Mouse (Mus musculus): Measurements from ENCODE around the gene Ccr1l1. TPM values are rescaled to one million over a fixed set of nuclear protein-coding genes. Genes with fewer than 3 reads are reported as not detected.

Ccr1l1 gene
- polyA plus RNA-seq, 1 experiment from 2014 or later, result not detected

DNA sequence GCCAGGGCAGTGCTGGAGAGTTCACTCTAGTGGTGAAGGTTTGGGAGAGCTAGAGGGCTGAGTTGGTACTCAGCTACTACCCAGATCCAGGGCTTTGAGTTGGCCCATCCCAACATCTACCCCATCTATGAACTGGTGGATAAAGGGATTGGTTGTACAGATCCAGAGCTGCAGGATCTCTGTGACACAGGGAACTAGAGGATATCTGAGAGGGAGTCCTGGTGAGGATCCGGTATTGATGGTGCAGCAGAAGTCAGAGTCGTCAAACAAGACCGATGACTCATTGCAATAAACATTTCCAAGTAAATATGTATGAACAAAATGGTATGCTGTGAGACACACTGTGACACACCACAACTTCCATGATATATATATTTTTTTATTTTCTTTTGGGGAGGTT is 47.3 kb downstream of the Ccr1l1 start:
- H3K9ac ChIP-seq (replicated peaks; ENCODE audit: low read length), result no peak overlapping the region
- no peak overlapping the region for H3K4me2 ChIP-seq (ENCODE audit: low read depth, low read length)
- no peak overlapping the region for H3K4me3 ChIP-seq (ENCODE audit: low read depth, low read length)
- no peaks in the 10 kb centered on the region for H3K36me3 ChIP-seq (replicated peaks; ENCODE audit: control insufficient read depth, insufficient read depth, low read depth, low read length)
- WGBS, result 94% methylated on average over 3 of the region's 3 CpGs
- H3K27me3 ChIP-seq (ENCODE audit: control insufficient read depth, insufficient read depth, low read length), result no peaks in the 10 kb centered on the region
- DNase-seq (ENCODE audit: low spot score) (no peak), ATAC-seq (replicated peaks; ENCODE audit: insufficient number of reproducible peaks, low FRiP score, low TSS enrichment, low read depth) (no peak)
- H3K27ac ChIP-seq (replicated peaks; ENCODE audit: low read depth, low read length), result no peak overlapping the region
- no peaks in the 10 kb centered on the region for H3K9me3 ChIP-seq (replicated peaks; ENCODE audit: control insufficient read depth, low read length)
- H3K4me1 ChIP-seq (ENCODE audit: control insufficient read depth, insufficient read depth, low read length), result no peaks in the 10 kb centered on the region

DNA sequence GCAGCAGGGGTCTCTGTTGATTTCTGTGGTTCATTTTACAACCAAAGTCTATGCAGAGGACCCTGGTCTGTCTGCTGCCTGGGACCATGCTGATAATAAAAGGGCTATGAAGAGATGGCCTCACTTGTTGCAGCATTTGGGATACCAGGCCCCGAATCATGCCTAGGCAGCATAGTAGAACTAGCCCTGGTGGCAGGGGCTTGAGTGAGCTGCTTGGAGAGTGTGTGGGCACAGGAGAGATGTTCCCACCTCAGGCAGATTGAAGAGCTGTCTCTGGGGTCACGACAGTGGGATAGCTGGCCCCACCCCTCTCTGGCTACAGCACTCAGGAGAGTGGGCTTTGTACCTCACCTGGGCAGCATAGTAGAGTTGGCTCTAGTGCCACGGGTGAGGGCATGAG is 47.7 kb downstream of the Ccr1l1 start:
- H3K9ac ChIP-seq (replicated peaks; ENCODE audit: low read length), result no peak overlapping the region
- H3K27me3 ChIP-seq (ENCODE audit: control insufficient read depth, insufficient read depth, low read length), result no peaks in the 10 kb centered on the region
- WGBS, result 91% methylated on average over 3 of the region's 3 CpGs
- DNase-seq (ENCODE audit: low spot score) (no peak), ATAC-seq (replicated peaks; ENCODE audit: insufficient number of reproducible peaks, low FRiP score, low TSS enrichment, low read depth) (no peak)
- no peaks in the 10 kb centered on the region for H3K9me3 ChIP-seq (replicated peaks; ENCODE audit: control insufficient read depth, low read length)
- no peaks in the 10 kb centered on the region for H3K4me1 ChIP-seq (ENCODE audit: control insufficient read depth, insufficient read depth, low read length)
- H3K4me3 ChIP-seq (ENCODE audit: low read depth, low read length), result no peak overlapping the region
- H3K36me3 ChIP-seq (replicated peaks; ENCODE audit: control insufficient read depth, insufficient read depth, low read depth, low read length), result no peaks in the 10 kb centered on the region
- H3K27ac ChIP-seq (replicated peaks; ENCODE audit: low read depth, low read length), result no peak overlapping the region
- H3K4me2 ChIP-seq (ENCODE audit: low read depth, low read length), result no peak overlapping the region

- DNase-seq (ENCODE audit: low spot score) (no peak), ATAC-seq (replicated peaks; ENCODE audit: insufficient number of reproducible peaks, low FRiP score, low TSS enrichment, low read depth) (no peak)
- H3K4me3 ChIP-seq (ENCODE audit: low read depth, low read length), result no peak overlapping the region
- no peaks in the 10 kb centered on the region for H3K9me3 ChIP-seq (replicated peaks; ENCODE audit: control insufficient read depth, low read length)
- no peak overlapping the region for H3K9ac ChIP-seq (replicated peaks; ENCODE audit: low read length)
- 83% methylated on average over 4 of the region's 4 CpGs for WGBS
- no peaks in the 10 kb centered on the region for H3K27me3 ChIP-seq (ENCODE audit: control insufficient read depth, insufficient read depth, low read length)
- no peaks in the 10 kb centered on the region for H3K4me1 ChIP-seq (ENCODE audit: control insufficient read depth, insufficient read depth, low read length)
- no peak overlapping the region for H3K4me2 ChIP-seq (ENCODE audit: low read depth, low read length)
- no peaks in the 10 kb centered on the region for H3K36me3 ChIP-seq (replicated peaks; ENCODE audit: control insufficient read depth, insufficient read depth, low read depth, low read length)
- H3K27ac ChIP-seq (replicated peaks; ENCODE audit: low read depth, low read length), result no peak overlapping the region
These were observed 48.3 kb downstream of the Ccr1l1 start for GRCm38 (mm10) chr9:123929936-123930335.

GRCm38 (mm10) chr9:123928759-123929246 is 49.4 kb downstream of the Ccr1l1 start:
- Histone ChIP-seq H3K36me3 (replicated peaks; ENCODE audit: control insufficient read depth, insufficient read depth, low read depth, low read length) (no peaks in the 10 kb centered on the region), H3K9me3 (replicated peaks; ENCODE audit: control insufficient read depth, low read length) (no peaks in the 10 kb centered on the region), H3K4me2 (ENCODE audit: low read depth, low read length) (no peak overlapping the region), H3K9ac (replicated peaks; ENCODE audit: low read length) (no peak overlapping the region), H3K27ac (replicated peaks; ENCODE audit: low read depth, low read length) (no peak overlapping the region), H3K4me3 (ENCODE audit: low read depth, low read length) (no peak overlapping the region), H3K4me1 (ENCODE audit: control insufficient read depth, insufficient read depth, low read length) (no peaks in the 10 kb centered on the region), H3K27me3 (ENCODE audit: control insufficient read depth, insufficient read depth, low read length) (0 out of 2 replicates have a peak, but pooled peaks cover under 1% of the 10 kb centered on the region)
- ATAC-seq (replicated peaks; ENCODE audit: insufficient number of reproducible peaks, low FRiP score, low TSS enrichment, low read depth), result no peak
- 44% methylated on average over 8 of the region's 8 CpGs for WGBS
- DNase-seq (ENCODE audit: low spot score), result peak; percentile 17

GRCm38 (mm10) chr9:123928118-123928758 is 50.0 kb downstream of the Ccr1l1 start:
- Histone ChIP-seq H3K4me1 (ENCODE audit: control insufficient read depth, insufficient read depth, low read length) (no peaks in the 10 kb centered on the region), H3K4me3 (ENCODE audit: low read depth, low read length) (no peak overlapping the region), H3K9me3 (replicated peaks; ENCODE audit: control insufficient read depth, low read length) (no peaks in the 10 kb centered on the region), H3K9ac (replicated peaks; ENCODE audit: low read length) (no peak overlapping the region), H3K4me2 (ENCODE audit: low read depth, low read length) (no peak overlapping the region), H3K27me3 (ENCODE audit: control insufficient read depth, insufficient read depth, low read length) (0 out of 2 replicates have a peak, but pooled peaks cover 6% of the 10 kb centered on the region), H3K36me3 (replicated peaks; ENCODE audit: control insufficient read depth, insufficient read depth, low read depth, low read length) (no peaks in the 10 kb centered on the region), H3K27ac (replicated peaks; ENCODE audit: low read depth, low read length) (no peak overlapping the region)
- no peak for ATAC-seq (replicated peaks; ENCODE audit: insufficient number of reproducible peaks, low FRiP score, low TSS enrichment, low read depth)
- 52% methylated on average over 12 of the region's 12 CpGs for WGBS
- DNase-seq (ENCODE audit: low spot score), result peak; percentile 43

DNA sequence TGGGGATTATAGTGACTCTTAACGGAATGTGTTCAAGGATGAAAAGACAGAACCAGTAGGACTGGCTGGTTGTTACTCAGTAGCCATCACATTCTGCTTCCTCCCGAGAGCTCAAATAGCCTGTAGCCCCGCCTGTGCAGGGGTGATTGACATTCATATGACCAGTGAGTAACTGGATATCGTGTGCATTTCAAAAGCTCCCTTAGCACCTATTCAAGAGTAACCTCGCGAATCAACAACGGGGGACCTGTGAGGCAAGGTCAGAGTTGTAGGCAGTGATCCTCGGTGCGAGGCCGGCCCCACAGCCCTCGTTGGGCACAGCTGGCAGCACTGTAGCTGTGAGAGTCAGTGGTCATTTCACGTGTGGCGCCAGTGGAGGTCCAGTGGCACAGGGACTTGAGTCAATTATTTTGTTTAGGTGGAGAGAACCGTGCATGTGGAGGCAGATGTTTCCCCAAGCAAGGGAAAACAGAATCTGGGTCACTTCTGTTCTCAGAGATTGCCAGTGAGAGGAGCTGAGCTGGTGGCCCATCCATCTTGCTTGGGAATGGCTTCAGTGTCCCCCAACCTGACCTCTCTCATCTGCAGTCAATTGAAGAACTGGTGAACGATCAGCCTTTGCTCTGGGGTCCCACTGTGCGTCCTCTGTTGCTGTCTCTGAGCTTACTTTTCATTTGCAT is 50.8 kb downstream of the Ccr1l1 start:
- Histone ChIP-seq H3K9me3 (replicated peaks; ENCODE audit: control insufficient read depth, low read length) (no peaks in the 10 kb centered on the region), H3K4me1 (ENCODE audit: control insufficient read depth, insufficient read depth, low read length) (no peaks in the 10 kb centered on the region), H3K4me3 (ENCODE audit: low read depth, low read length) (no peak overlapping the region), H3K36me3 (replicated peaks; ENCODE audit: control insufficient read depth, insufficient read depth, low read depth, low read length) (no peaks in the 10 kb centered on the region), H3K4me2 (ENCODE audit: low read depth, low read length) (no peak overlapping the region), H3K9ac (replicated peaks; ENCODE audit: low read length) (no peak overlapping the region), H3K27ac (replicated peaks; ENCODE audit: low read depth, low read length) (no peak overlapping the region), H3K27me3 (ENCODE audit: control insufficient read depth, insufficient read depth, low read length) (0 out of 2 replicates have a peak, but pooled peaks cover 6% of the 10 kb centered on the region)
- 37% methylated on average over 16 of the region's 16 CpGs for WGBS
- ATAC-seq (replicated peaks; ENCODE audit: insufficient number of reproducible peaks, low FRiP score, low TSS enrichment, low read depth) (no peak), DNase-seq (ENCODE audit: low spot score) (peak; percentile 23)

Other genes with a start within 250 kb of the Ccr1l1 start
- 0.18 TPM in 1 of 2 replicates, not detected in the other for gene Cxcr6, start 171.9 kb downstream of the Ccr1l1 start, polyA plus RNA-seq (2014; fragmentation: Nextera tagmentation; extraction: Ambion mirVana)
- gene Fyco1, start 126.5 kb downstream of the Ccr1l1 start, polyA plus RNA-seq (2014; fragmentation: Nextera tagmentation; extraction: Ambion mirVana), result 5.1 and 5.8 TPM in 2 replicates
- not detected in 2 replicates for gene Xcr1, start 116.4 kb downstream of the Ccr1l1 start, polyA plus RNA-seq (2014; fragmentation: Nextera tagmentation; extraction: Ambion mirVana)
- 0.98 and 1.3 TPM in 2 replicates for gene Ccr1, start 9.7 kb downstream of the Ccr1l1 start, polyA plus RNA-seq (2014; fragmentation: Nextera tagmentation; extraction: Ambion mirVana)
- not detected in 2 replicates for gene Ccr3, start 43.6 kb upstream of the Ccr1l1 start, polyA plus RNA-seq (2014; fragmentation: Nextera tagmentation; extraction: Ambion mirVana)
- 0.31 and 0.59 TPM in 2 replicates for gene Ccr2, start 123.5 kb upstream of the Ccr1l1 start, polyA plus RNA-seq (2014; fragmentation: Nextera tagmentation; extraction: Ambion mirVana)
- gene Ccr5, start 143.1 kb upstream of the Ccr1l1 start, polyA plus RNA-seq (2014; fragmentation: Nextera tagmentation; extraction: Ambion mirVana), result 0.93 and 1.2 TPM in 2 replicates

Measured in embryonic facial prominence, embryonic 11.5 days (tissue).